Mouse (Mus musculus) embryonic stem cell, embryonic (primary cell): ENCODE data around the gene Exoc4.

ENCODE experiments used
- CTCF ChIA-PET, 4 experiments: fragments of 300-600 bp in 2 of 4; fragments of 350-600 bp in 2 of 4; sonication (Branson Sonifier 250); formaldehyde crosslinking; loops; one replicate each; lab custom pipeline; 2022; ENCODE audit warnings: inconsistent platforms in 2 of 4; lab: Charles Lee
- POLR2A ChIA-PET, 4 experiments: fragments of 300-600 bp in 2 of 4; fragments of 350-600 bp in 2 of 4; sonication (Branson Sonifier 250); formaldehyde crosslinking; loops; one replicate each; lab custom pipeline; 2022; ENCODE audit warnings: antibody characterized with exemption in 4 of 4, inconsistent platforms in 1 of 4; lab: Charles Lee

The Exoc4 gene

GRCm38 (mm10) chr6:33294626-33295025 lies 45.7 kb downstream of the Exoc4 start:
- ChIA-PET CTCF (interaction anchor here in 1 of 4 experiments (1.1 kb wide), 1 partner anchor 24 kb away, joined by 3 read pairs; no protein-coding TSS in a partner anchor), POLR2A (interaction anchor here in 1 of 4 experiments (0.6 to 1.6 kb wide), 4 partner anchors 11 to 1123 kb away, joined by 3 to 6 read pairs (median 4); no protein-coding TSS in a partner anchor)

GRCm38 (mm10) chr6:33297566-33297965 lies 48.7 kb downstream of the Exoc4 start:
- CTCF ChIA-PET = interaction anchor here in 1 of 4 experiments (0.6 kb wide), 1 partner anchor 182 kb away, joined by 5 read pairs; no protein-coding TSS in a partner anchor
- POLR2A ChIA-PET = no interaction called here

- ChIA-PET POLR2A (no interaction called here), CTCF (no interaction called here)
Observed at GRCm38 (mm10) chr6:33298768-33299167, 49.9 kb downstream of the Exoc4 start.

- POLR2A ChIA-PET = interaction anchor here in 1 of 4 experiments (1.5 to 1.8 kb wide), 2 partner anchors 12 to 23 kb away, joined by 5 to 7 read pairs; no protein-coding TSS in a partner anchor
Observed at GRCm38 (mm10) chr6:33305996-33306395, 57.1 kb downstream of the Exoc4 start.

GRCm38 (mm10) chr6:33308646-33309045 lies 59.8 kb downstream of the Exoc4 start:
- ChIA-PET CTCF (no interaction called here), POLR2A (interaction anchor here in 1 of 4 experiments (0.8 to 2.2 kb wide), 4 partner anchors 10 to 145 kb away, joined by 3 to 5 read pairs (median 4); no protein-coding TSS in a partner anchor)

More at GRCm38 (mm10) chr6:33305996-33306395, 57.1 kb downstream of the Exoc4 start:
- CTCF ChIA-PET = no interaction called here

GRCm38 (mm10) chr6:33310486-33310885 lies 61.6 kb downstream of the Exoc4 start:
- CTCF ChIA-PET = no interaction called here
- POLR2A ChIA-PET = interaction anchor here in 1 of 4 experiments (0.6 to 0.7 kb wide), 2 partner anchors 36 to 81 kb away, joined by 4 read pairs; no protein-coding TSS in a partner anchor

GRCm38 (mm10) chr6:33322849-33323248 lies 74.0 kb downstream of the Exoc4 start:
- CTCF ChIA-PET = no interaction called here

GRCm38 (mm10) chr6:33323386-33323785 lies 74.5 kb downstream of the Exoc4 start:
- CTCF ChIA-PET = no interaction called here
- POLR2A ChIA-PET = no interaction called here

More at GRCm38 (mm10) chr6:33322849-33323248, 74.0 kb downstream of the Exoc4 start:
- POLR2A ChIA-PET = no interaction called here

- POLR2A ChIA-PET = interaction anchor here in 1 of 4 experiments (0.7 to 1.3 kb wide), 2 partner anchors 22 to 39 kb away, joined by 4 to 7 read pairs; no protein-coding TSS in a partner anchor
- CTCF ChIA-PET = no interaction called here
Observed at GRCm38 (mm10) chr6:33328326-33328725, 79.4 kb downstream of the Exoc4 start.

GRCm38 (mm10) chr6:33347088-33347775 lies 98.3 kb downstream of the Exoc4 start:
- ChIA-PET POLR2A (interaction anchor here in 3 of 4 experiments (0.6 to 1.8 kb wide), 4 partner anchors 10 to 49 kb away, joined by 3 to 4 read pairs (median 3); no protein-coding TSS in a partner anchor), CTCF (no interaction called here)

- ChIA-PET CTCF (interaction anchor here in 1 of 4 experiments (0.6 kb wide), 1 partner anchor 30 kb away, joined by 4 read pairs; no protein-coding TSS in a partner anchor), POLR2A (no interaction called here)
Observed at GRCm38 (mm10) chr6:33361613-33362012, 112.7 kb downstream of the Exoc4 start.

GRCm38 (mm10) chr6:33380517-33380916 lies 131.6 kb downstream of the Exoc4 start:
- CTCF ChIA-PET = no interaction called here
- POLR2A ChIA-PET = no interaction called here

- ChIA-PET POLR2A (interaction anchor here in 1 of 4 experiments (1.1 kb wide), 1 partner anchor 11 kb away, joined by 4 read pairs; no protein-coding TSS in a partner anchor), CTCF (no interaction called here)
Observed at GRCm38 (mm10) chr6:33382176-33382575, 133.3 kb downstream of the Exoc4 start.

- POLR2A ChIA-PET = interaction anchor here in 2 of 4 experiments (0.6 to 2.4 kb wide), 4 partner anchors 9 to 281 kb away, joined by 3 to 5 read pairs (median 4); no protein-coding TSS in a partner anchor
- CTCF ChIA-PET = interaction anchor here (0.6 to 0.7 kb wide), 14 partner anchors 14 to 1615 kb away, joined by 3 to 10 read pairs (median 4); no protein-coding TSS in a partner anchor
Observed at GRCm38 (mm10) chr6:33392020-33392419, 143.1 kb downstream of the Exoc4 start.

- POLR2A ChIA-PET = interaction anchor here in 1 of 4 experiments (1.0 kb wide), 1 partner anchor 30 kb away, joined by 4 read pairs; no protein-coding TSS in a partner anchor
- CTCF ChIA-PET = interaction anchor here in 1 of 4 experiments (0.6 kb wide), 1 partner anchor 694 kb away, joined by 6 read pairs; no protein-coding TSS in a partner anchor
Observed at GRCm38 (mm10) chr6:33399491-33399890, 150.6 kb downstream of the Exoc4 start.

GRCm38 (mm10) chr6:33401161-33401560 lies 152.3 kb downstream of the Exoc4 start:
- CTCF ChIA-PET = no interaction called here
- POLR2A ChIA-PET = interaction anchor here in 2 of 4 experiments (1.3 to 1.4 kb wide), 2 partner anchors 9 to 11 kb away, joined by 3 read pairs; no protein-coding TSS in a partner anchor

- POLR2A ChIA-PET = interaction anchor here in 1 of 4 experiments (0.6 to 1.9 kb wide), 8 partner anchors 9 to 153 kb away, joined by 3 to 7 read pairs (median 3); no protein-coding TSS in a partner anchor
- CTCF ChIA-PET = interaction anchor here in 1 of 4 experiments (0.6 kb wide), 1 partner anchor 13 kb away, joined by 4 read pairs; no protein-coding TSS in a partner anchor
Observed at GRCm38 (mm10) chr6:33405562-33406275, 156.8 kb downstream of the Exoc4 start.

GRCm38 (mm10) chr6:33409586-33409985 lies 160.7 kb downstream of the Exoc4 start:
- ChIA-PET CTCF (no interaction called here), POLR2A (interaction anchor here in 2 of 4 experiments (0.5 to 1.3 kb wide), 2 partner anchors 8 to 571 kb away, joined by 3 to 5 read pairs; no protein-coding TSS in a partner anchor)
